Mouse (Mus musculus) hindbrain, embryonic 15.5 days (tissue): ENCODE data around the gene Trub2. TPM values are rescaled to one million over a fixed set of nuclear protein-coding genes. Genes with fewer than 3 reads are reported as not detected.
A peak's percentile ranks its signal among the peaks of the same experiment; 100 is the strongest.
"Not testable (repeated sequence)": the region's sequence is repeated elsewhere in the genome, so short reads cannot be mapped to it uniquely, and the experiment has no call there.

Experiments
- ATAC-seq: fragments of 200-750 bp; cut with Nextera tagmentation; 2 replicates; pipeline ENCODE4 v1.8.0; 2017; ENCODE audit warnings: low read depth, moderate number of reproducible peaks, moderate TSS enrichment; ENCODE audit not compliant: low FRiP score
- H3K27ac ChIP-seq: fragments of 300-500 bp; sonication (generic); replicated peaks from 2 replicates; pipeline ENCODE4 v1.5.1; 2015; ENCODE audit warnings: mild to moderate bottlenecking, inconsistent platforms
- H3K27me3 ChIP-seq: fragments of 300-500 bp; sonication (generic); 2 replicates; pipeline ENCODE4 v1.6.1; 2015; ENCODE audit warnings: control low read depth, inconsistent platforms
- H3K36me3 ChIP-seq: fragments of 300-500 bp; sonication (generic); 2 replicates; pipeline ENCODE4 v1.6.1; 2015; ENCODE audit warnings: control low read depth, inconsistent platforms
- H3K4me1 ChIP-seq: fragments of 300-500 bp; sonication (generic); replicated peaks from 2 replicates; pipeline ENCODE4 v1.6.1; 2015; ENCODE audit warnings: control low read depth, inconsistent platforms
- H3K4me2 ChIP-seq: fragments of 300-500 bp; sonication (generic); 2 replicates; pipeline ENCODE4 v1.6.1; 2015; ENCODE audit warnings: moderate library complexity, mild to moderate bottlenecking, inconsistent platforms
- H3K4me3 ChIP-seq: fragments of 300-500 bp; sonication (generic); 2 replicates; pipeline ENCODE4 v1.5.1; 2015; ENCODE audit warnings: mild to moderate bottlenecking, inconsistent platforms
- H3K9ac ChIP-seq: fragments of 300-500 bp; sonication (generic); 2 replicates; pipeline ENCODE4 v1.6.1; 2015; ENCODE audit warnings: inconsistent platforms
- H3K9me3 ChIP-seq: fragments of 300-500 bp; sonication (generic); 2 replicates; pipeline ENCODE4 v1.6.1; 2016; ENCODE audit warnings: control low read depth, inconsistent platforms
- WGBS: fragments of 180-500 bp; shearing (Covaris S2); methylation state at CpG from one replicate; pipeline ENCODE4 v1.1.7; 2015; 5-methylcytosine and 5-hydroxymethylcytosine counted together
- polyA plus RNA-seq: library from polyadenylated mRNA; unstranded; fragments of >200 nt; fragmentation: Nextera tagmentation; extraction: Ambion mirVana; gene quantifications from 2 replicates; pipeline ENCODE4 v1.2.1, GENCODE M21; 2015

Gene Trub2
- polyA plus RNA-seq, 1 experiment from 2014 or later = 32.1 TPM

GRCm38 (mm10) chr2:29815678-29816371 lies 27.5 kb upstream of the Trub2 start:
- Histone ChIP-seq H3K36me3 (peaks cover 60% of the 10 kb centered on the region), H3K9ac (no peak overlapping the region), H3K4me2 (no peak overlapping the region), H3K27me3 (no peaks in the 10 kb centered on the region), H3K4me3 (no peak overlapping the region), H3K27ac (no peak overlapping the region), H3K9me3 (no peaks in the 10 kb centered on the region), H3K4me1 (peaks cover 19% of the 10 kb centered on the region)
- ATAC-seq = no peak
- WGBS = 92% methylated on average over 11 of the region's 11 CpGs

GRCm38 (mm10) chr2:29803400-29803831 lies 15.1 kb upstream of the Trub2 start:
- peak overlapping the region; percentile 76 for H3K4me2 ChIP-seq
- peaks cover 42% of the 10 kb centered on the region for H3K36me3 ChIP-seq
- no peak for ATAC-seq
- no peaks in the 10 kb centered on the region for H3K27me3 ChIP-seq
- peak overlapping the region; percentile 87 for H3K9ac ChIP-seq
- H3K4me1 ChIP-seq = peaks cover 18% of the 10 kb centered on the region
- H3K27ac ChIP-seq = peak overlapping the region; percentile 91
- 22% methylated on average over 6 of the region's 6 CpGs for WGBS
- H3K4me3 ChIP-seq = peak overlapping the region; percentile 69
- H3K9me3 ChIP-seq = no peaks in the 10 kb centered on the region

- H3K4me2 ChIP-seq = peak overlapping the region; percentile 76
- H3K36me3 ChIP-seq = peaks cover 36% of the 10 kb centered on the region
- H3K4me3 ChIP-seq = peak overlapping the region; percentile 69
- ATAC-seq = no peak
- no peaks in the 10 kb centered on the region for H3K9me3 ChIP-seq
- H3K4me1 ChIP-seq = peaks cover 18% of the 10 kb centered on the region
- H3K27me3 ChIP-seq = no peaks in the 10 kb centered on the region
- WGBS = 0% methylated on average over 31 of the region's 39 CpGs
- peak overlapping the region; percentile 91 for H3K27ac ChIP-seq
- peak overlapping the region; percentile 87 for H3K9ac ChIP-seq
Measured at GRCm38 (mm10) chr2:29802827-29803201, 14.5 kb upstream of the Trub2 start.

- Histone ChIP-seq H3K9me3 (no peaks in the 10 kb centered on the region), H3K27me3 (no peaks in the 10 kb centered on the region), H3K36me3 (peaks cover 33% of the 10 kb centered on the region), H3K4me2 (peak within 1 kb of the TSS; percentile 76), H3K9ac (peak within 1 kb of the TSS; percentile 87), H3K27ac (peak within 1 kb of the TSS; percentile 91), H3K4me3 (peak within 1 kb of the TSS; percentile 69), H3K4me1 (peaks cover 18% of the 10 kb centered on the region)
- 5% methylated on average over 28 of the region's 28 CpGs for WGBS
- ATAC-seq = peak; percentile 97
Measured at GRCm38 (mm10) chr2:29802075-29802826, 13.9 kb upstream of the Trub2 start, which contains the start of gene Slc27a4. TSS of gene Slc27a4 (plus strand) at chr2:29802634.

GRCm38 (mm10) chr2:29792772-29793487 lies 4.6 kb upstream of the Trub2 start:
- H3K4me1 ChIP-seq = peaks cover 10% of the 10 kb centered on the region
- no peak overlapping the region for H3K27ac ChIP-seq
- peaks cover 54% of the 10 kb centered on the region for H3K36me3 ChIP-seq
- H3K4me3 ChIP-seq = no peak overlapping the region
- H3K9ac ChIP-seq = no peak overlapping the region
- no peak overlapping the region for H3K4me2 ChIP-seq
- WGBS = 96% methylated on average over 2 of the region's 2 CpGs
- no peaks in the 10 kb centered on the region for H3K9me3 ChIP-seq
- H3K27me3 ChIP-seq = no peaks in the 10 kb centered on the region
- no peak for ATAC-seq

GRCm38 (mm10) chr2:29787104-29787917 lies 991 bp downstream of the Trub2 start, which contains the start of gene Coq4:
TSS of gene Coq4 (plus strand) at chr2:29787493.
- Histone ChIP-seq H3K9ac (peak within 1 kb of the TSS; percentile 76), H3K9me3 (no peaks in the 10 kb centered on the region), H3K4me3 (peak within 1 kb of the TSS; percentile 64), H3K27ac (peak within 1 kb of the TSS; percentile 80), H3K27me3 (no peaks in the 10 kb centered on the region), H3K36me3 (peaks cover 57% of the 10 kb centered on the region), H3K4me2 (peak within 1 kb of the TSS; percentile 83), H3K4me1 (peaks cover 19% of the 10 kb centered on the region)
- WGBS = 1% methylated on average over 31 of the region's 31 CpGs
- ATAC-seq = peak; percentile 82

- ATAC-seq = no peak
- Histone ChIP-seq H3K9ac (no peak overlapping the region), H3K4me2 (no peak overlapping the region), H3K4me1 (peaks cover 17% of the 10 kb centered on the region), H3K4me3 (no peak overlapping the region), H3K9me3 (no peaks in the 10 kb centered on the region), H3K27ac (no peak overlapping the region), H3K27me3 (no peaks in the 10 kb centered on the region), H3K36me3 (peaks cover 58% of the 10 kb centered on the region)
- WGBS = 61% methylated on average over 4 of the region's 4 CpGs
Measured at GRCm38 (mm10) chr2:29784290-29784689, 4.0 kb downstream of the Trub2 start.

- 89% methylated on average over 2 of the region's 2 CpGs for WGBS
- H3K4me3 ChIP-seq = not testable (repeated sequence)
Measured at GRCm38 (mm10) chr2:29781256-29781655, 7.0 kb downstream of the Trub2 start.

GRCm38 (mm10) chr2:29773323-29773722 lies 15.0 kb downstream of the Trub2 start:
- H3K36me3 ChIP-seq = peaks cover 19% of the 10 kb centered on the region
- 94% methylated on average over 4 of the region's 4 CpGs for WGBS
- no peaks in the 10 kb centered on the region for H3K27me3 ChIP-seq
- H3K4me3 ChIP-seq = no peak overlapping the region
- ATAC-seq = no peak
- no peak overlapping the region for H3K4me2 ChIP-seq
- no peaks in the 10 kb centered on the region for H3K4me1 ChIP-seq
- H3K9ac ChIP-seq = no peak overlapping the region
- no peak overlapping the region for H3K27ac ChIP-seq
- no peaks in the 10 kb centered on the region for H3K9me3 ChIP-seq

More at GRCm38 (mm10) chr2:29781256-29781655, 7.0 kb downstream of the Trub2 start:
- not testable (repeated sequence) for H3K27ac ChIP-seq, H3K27me3 ChIP-seq, ATAC-seq, H3K4me1 ChIP-seq, H3K9me3 ChIP-seq, H3K9ac ChIP-seq, H3K4me2 ChIP-seq
- peaks cover 86% of the 10 kb centered on the region for H3K36me3 ChIP-seq

GRCm38 (mm10) chr2:29771611-29772461 lies 16.5 kb downstream of the Trub2 start:
- WGBS = 89% methylated on average over 8 of the region's 8 CpGs
- Histone ChIP-seq H3K4me1 (no peaks in the 10 kb centered on the region), H3K4me3 (no peak overlapping the region), H3K9ac (no peak overlapping the region), H3K27ac (no peak overlapping the region), H3K27me3 (no peaks in the 10 kb centered on the region), H3K9me3 (no peaks in the 10 kb centered on the region), H3K36me3 (peaks cover 4% of the 10 kb centered on the region; the same call in 1 of the 2 replicates), H3K4me2 (no peak overlapping the region)
- no peak for ATAC-seq

GRCm38 (mm10) chr2:29770162-29770561 lies 18.1 kb downstream of the Trub2 start:
- Histone ChIP-seq H3K9me3 (no peaks in the 10 kb centered on the region), H3K4me2 (no peak overlapping the region), H3K27me3 (no peaks in the 10 kb centered on the region), H3K27ac (no peak overlapping the region), H3K9ac (no peak overlapping the region), H3K4me1 (no peaks in the 10 kb centered on the region), H3K4me3 (no peak overlapping the region), H3K36me3 (no peaks in the 10 kb centered on the region)
- no peak for ATAC-seq
